Mouse (Mus musculus) forebrain, embryonic 11.5 days (tissue): ENCODE measurements at regions not wholly inside any gene's neighbourhood (a gene's known extent, or its start where the extent isn't known, plus 50 kb on each side); places are given as distances from the start of the nearest gene placed in this dataset.

Experiments used
- ATAC-seq: fragments of 200-750 bp; cut with Nextera tagmentation; replicated peaks from 2 replicates; pipeline ENCODE4 v1.8.0; 2017; ENCODE audit warnings: moderate TSS enrichment; ENCODE audit not compliant: low FRiP score
- DNase-seq: peaks from one replicate; pipeline ENCODE4 v3.0.0-alpha.2; 2017; ENCODE audit warnings: low spot score
- H3K27ac ChIP-seq: fragments of 300-500 bp; sonication (generic); 2 replicates; pipeline ENCODE4 v1.5.1; 2014; ENCODE audit warnings: low read depth, low read length
- H3K27me3 ChIP-seq: fragments of 300-500 bp; sonication (generic); 2 replicates; pipeline ENCODE4 v1.6.1; 2014; ENCODE audit warnings: mild to moderate bottlenecking, low read length, mixed read lengths; ENCODE audit not compliant: control insufficient read depth, insufficient read depth
- H3K36me3 ChIP-seq: fragments of 300-500 bp; sonication (generic); 2 replicates; pipeline ENCODE4 v1.6.1; 2014; ENCODE audit warnings: mild to moderate bottlenecking, low read length, moderate library complexity, mixed read lengths; ENCODE audit not compliant: control insufficient read depth, insufficient read depth
- H3K4me1 ChIP-seq: fragments of 300-500 bp; sonication (generic); replicated peaks from 2 replicates; pipeline ENCODE4 v1.6.1; 2014; ENCODE audit warnings: low read length, mixed read lengths; ENCODE audit not compliant: control insufficient read depth, insufficient read depth
- H3K4me2 ChIP-seq: fragments of 300-500 bp; sonication (generic); 2 replicates; pipeline ENCODE4 v1.6.1; 2014; ENCODE audit warnings: low read depth, mild to moderate bottlenecking, low read length, moderate library complexity, mixed read lengths; ENCODE audit not compliant: severe bottlenecking
- H3K4me3 ChIP-seq: fragments of 300-500 bp; sonication (generic); 2 replicates; pipeline ENCODE4 v1.5.1; 2014; ENCODE audit warnings: low read depth, low read length
- H3K9ac ChIP-seq: fragments of 300-500 bp; sonication (generic); 2 replicates; pipeline ENCODE4 v1.6.1; 2014; ENCODE audit warnings: low read length
- H3K9me3 ChIP-seq: fragments of 300-500 bp; sonication (generic); 2 replicates; pipeline ENCODE4 v1.6.1; 2016; ENCODE audit warnings: low read length, mixed read lengths; ENCODE audit not compliant: control insufficient read depth
- WGBS: fragments of 180-500 bp; shearing (Covaris S2); extraction: QIAGEN DNeasy Blood & Tissue Kit; methylation state at CpG from one replicate; pipeline ENCODE4 v1.1.7; 2014; 5-methylcytosine and 5-hydroxymethylcytosine counted together

DNA sequence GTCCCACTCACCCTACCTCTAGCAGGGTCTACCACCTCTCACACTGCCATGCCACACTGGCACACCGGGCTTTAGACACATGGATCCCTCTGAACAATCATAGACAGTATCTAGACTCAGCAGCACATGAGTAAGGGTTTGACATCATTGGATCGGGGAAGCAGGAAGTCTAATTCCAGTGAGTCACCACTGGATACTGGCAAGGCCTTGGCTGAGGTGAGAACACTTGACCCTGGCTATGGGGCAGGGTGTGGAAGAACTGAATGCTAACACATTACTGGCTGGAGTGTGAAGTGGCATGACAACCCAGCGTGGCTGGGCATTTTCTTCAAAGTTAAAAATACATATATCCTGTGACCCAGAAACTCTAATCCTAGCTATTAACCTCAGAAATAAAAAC lies 114.4 kb downstream of the H2afy start:
- ATAC-seq (no peak), DNase-seq (peak; percentile 35)
- H3K27me3 ChIP-seq = no peaks in the 10 kb centered on the region
- no peaks in the 10 kb centered on the region for H3K9me3 ChIP-seq
- H3K27ac ChIP-seq = no peak overlapping the region
- 84% methylated on average over 3 of the region's 3 CpGs for WGBS
- H3K4me2 ChIP-seq = no peak overlapping the region
- no peaks in the 10 kb centered on the region for H3K36me3 ChIP-seq
- no peaks in the 10 kb centered on the region for H3K4me1 ChIP-seq
- no peak overlapping the region for H3K9ac ChIP-seq
- H3K4me3 ChIP-seq = no peak overlapping the region

- no peaks in the 10 kb centered on the region for H3K27me3 ChIP-seq
- H3K9ac ChIP-seq = no peak overlapping the region
- no peak overlapping the region for H3K4me2 ChIP-seq
- H3K36me3 ChIP-seq = no peaks in the 10 kb centered on the region
- no peaks in the 10 kb centered on the region for H3K9me3 ChIP-seq
- H3K4me1 ChIP-seq = 0 out of 2 replicates have a peak, but pooled peaks cover 4% of the 10 kb centered on the region
- DNase-seq (no peak), ATAC-seq (no peak)
- no peak overlapping the region for H3K4me3 ChIP-seq
- no peak overlapping the region for H3K27ac ChIP-seq
These were observed 122.2 kb downstream of the H2afy start for GRCm38 (mm10) chr13:56014006-56014405.

- no peaks in the 10 kb centered on the region for H3K9me3 ChIP-seq
- 0 out of 2 replicates have a peak, but pooled peaks cover 4% of the 10 kb centered on the region for H3K4me1 ChIP-seq
- 45% methylated on average over 6 of the region's 6 CpGs for WGBS
- H3K36me3 ChIP-seq = no peaks in the 10 kb centered on the region
- H3K9ac ChIP-seq = no peak overlapping the region
- peak; percentile 56 for DNase-seq
- no peak overlapping the region for H3K4me3 ChIP-seq
- H3K27ac ChIP-seq = no peak overlapping the region
- H3K27me3 ChIP-seq = no peaks in the 10 kb centered on the region
- no peak for ATAC-seq
- H3K4me2 ChIP-seq = no peak overlapping the region
These were observed 125.7 kb downstream of the H2afy start for GRCm38 (mm10) chr13:56010416-56010815.

DNA sequence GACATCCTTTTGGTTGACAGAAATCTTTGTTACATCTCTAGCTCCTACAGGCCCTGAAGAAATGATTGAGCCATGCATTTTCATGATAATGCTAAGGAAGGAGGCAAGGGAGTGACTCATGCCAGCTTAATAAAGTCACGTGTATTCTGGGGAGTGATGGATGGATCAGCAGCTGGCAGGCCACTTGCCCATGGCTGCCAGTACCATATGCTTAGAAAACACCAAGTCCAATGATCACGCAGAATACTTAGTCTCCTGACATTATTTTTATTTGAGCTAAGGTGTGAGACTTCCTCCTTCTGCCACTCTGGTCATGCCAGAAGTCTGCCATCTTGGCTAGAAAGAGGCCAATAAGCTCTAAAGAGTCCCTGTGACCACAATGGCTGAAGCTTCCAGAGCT lies 129.3 kb downstream of the H2afy start:
- no peak overlapping the region for H3K4me3 ChIP-seq
- no peaks in the 10 kb centered on the region for H3K9me3 ChIP-seq
- ATAC-seq (no peak), DNase-seq (no peak)
- H3K36me3 ChIP-seq = no peaks in the 10 kb centered on the region
- H3K27ac ChIP-seq = no peak overlapping the region
- H3K27me3 ChIP-seq = no peaks in the 10 kb centered on the region
- WGBS = 87% methylated on average over 2 of the region's 2 CpGs
- H3K9ac ChIP-seq = no peak overlapping the region
- H3K4me1 ChIP-seq = 0 out of 2 replicates have a peak, but pooled peaks cover 4% of the 10 kb centered on the region
- H3K4me2 ChIP-seq = no peak overlapping the region

- H3K36me3 ChIP-seq = no peaks in the 10 kb centered on the region
- H3K4me3 ChIP-seq = no peak overlapping the region
- no peak overlapping the region for H3K27ac ChIP-seq
- 84% methylated on average over 3 of the region's 3 CpGs for WGBS
- H3K9ac ChIP-seq = no peak overlapping the region
- no peaks in the 10 kb centered on the region for H3K27me3 ChIP-seq
- 0 out of 2 replicates have a peak, but pooled peaks cover 4% of the 10 kb centered on the region for H3K4me1 ChIP-seq
- ATAC-seq (no peak), DNase-seq (peak; percentile 24)
- H3K9me3 ChIP-seq = no peaks in the 10 kb centered on the region
- no peak overlapping the region for H3K4me2 ChIP-seq
These were observed 130.4 kb downstream of the H2afy start for GRCm38 (mm10) chr13:56005746-56006145.

DNA sequence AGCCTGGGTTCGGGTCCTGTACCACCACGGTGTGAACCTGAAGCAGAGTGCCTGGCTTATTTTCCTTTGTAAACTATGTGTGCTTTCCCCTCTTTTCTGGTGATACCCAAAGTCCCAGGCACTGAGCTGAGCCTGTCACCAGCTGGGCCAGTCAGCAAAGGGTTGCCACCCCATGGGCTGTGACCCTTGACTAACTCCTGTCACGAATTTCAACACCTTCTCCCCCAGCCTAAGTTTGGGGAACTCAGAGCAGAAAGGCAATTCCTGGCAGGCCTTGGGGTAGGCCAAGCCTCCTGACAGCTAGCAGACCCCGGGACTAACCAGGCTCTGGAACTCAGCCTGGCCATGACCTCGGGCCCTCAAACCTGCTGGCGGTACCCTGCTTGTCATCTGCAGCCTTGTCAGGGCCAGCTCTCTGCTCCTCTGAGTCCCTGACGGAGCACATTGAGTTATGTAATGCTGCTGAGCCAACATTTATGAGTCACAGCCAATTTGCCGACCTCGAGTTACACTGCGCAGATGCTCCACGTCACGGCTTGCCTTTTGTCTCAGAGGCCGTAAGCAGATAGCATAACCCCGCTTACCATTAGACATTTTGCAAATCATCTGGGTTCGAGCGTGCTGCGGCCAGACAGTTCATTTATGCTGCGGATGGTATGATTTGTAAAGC lies 132.3 kb downstream of the H2afy start:
- 89% methylated on average over 18 of the region's 18 CpGs for WGBS
- H3K9ac ChIP-seq = no peak overlapping the region
- no peaks in the 10 kb centered on the region for H3K36me3 ChIP-seq
- no peak for ATAC-seq
- no peaks in the 10 kb centered on the region for H3K4me1 ChIP-seq
- peak; percentile 32 for DNase-seq
- no peak overlapping the region for H3K4me3 ChIP-seq
- no peak overlapping the region for H3K27ac ChIP-seq
- H3K27me3 ChIP-seq = no peaks in the 10 kb centered on the region
- H3K4me2 ChIP-seq = no peak overlapping the region
- no peaks in the 10 kb centered on the region for H3K9me3 ChIP-seq

GRCm38 (mm10) chr13:55995255-55995654 lies 140.9 kb downstream of the H2afy start:
- DNase-seq = no peak
- ATAC-seq = no peak
- Histone ChIP-seq H3K9me3 (no peaks in the 10 kb centered on the region), H3K36me3 (no peaks in the 10 kb centered on the region), H3K4me3 (no peak overlapping the region), H3K4me1 (no peaks in the 10 kb centered on the region), H3K4me2 (no peak overlapping the region), H3K9ac (no peak overlapping the region), H3K27ac (no peak overlapping the region), H3K27me3 (no peaks in the 10 kb centered on the region)
- 85% methylated on average over 4 of the region's 4 CpGs for WGBS

- Histone ChIP-seq H3K27me3 (no peaks in the 10 kb centered on the region), H3K36me3 (no peaks in the 10 kb centered on the region), H3K27ac (no peak overlapping the region), H3K4me2 (no peak overlapping the region), H3K4me1 (no peaks in the 10 kb centered on the region), H3K9ac (no peak overlapping the region), H3K9me3 (no peaks in the 10 kb centered on the region), H3K4me3 (no peak overlapping the region)
- 87% methylated on average over 2 of the region's 2 CpGs for WGBS
- DNase-seq (no peak), ATAC-seq (no peak)
These were observed 141.7 kb downstream of the H2afy start for GRCm38 (mm10) chr13:55994460-55994859.

DNA sequence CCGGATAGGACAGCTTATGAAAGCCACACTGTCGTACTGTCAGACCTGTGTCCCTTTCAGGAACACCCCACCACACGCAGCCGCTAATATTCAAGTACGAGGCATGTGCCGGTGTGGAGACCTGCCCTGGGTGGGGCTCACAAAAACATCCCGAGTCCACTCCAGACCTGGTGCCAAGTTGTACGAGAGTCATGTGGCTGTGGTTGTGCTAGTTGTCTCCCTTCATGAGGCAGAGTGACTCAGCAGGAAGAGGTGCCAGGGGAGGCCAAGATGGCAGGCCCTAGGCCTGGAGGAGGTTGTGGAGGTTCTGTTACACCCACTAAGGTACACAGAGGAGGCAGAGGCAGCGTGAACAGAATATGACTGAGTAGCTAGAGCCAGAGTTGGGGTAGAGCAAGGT lies 143.5 kb downstream of the H2afy start:
- Histone ChIP-seq H3K9ac (no peak overlapping the region), H3K9me3 (no peaks in the 10 kb centered on the region), H3K4me2 (no peak overlapping the region), H3K27me3 (no peaks in the 10 kb centered on the region), H3K4me1 (no peaks in the 10 kb centered on the region), H3K36me3 (no peaks in the 10 kb centered on the region), H3K27ac (no peak overlapping the region), H3K4me3 (no peak overlapping the region)
- ATAC-seq = no peak
- 90% methylated on average over 9 of the region's 9 CpGs for WGBS
- DNase-seq = no peak
